Mouse (Mus musculus): ENCODE results near the gene Fam3c. TPM values are rescaled to one million over a fixed set of nuclear protein-coding genes. Genes with fewer than 3 reads are reported as not detected.

Gene Fam3c
- polyA plus RNA-seq, 1 experiment = 19.4 TPM

DNA sequence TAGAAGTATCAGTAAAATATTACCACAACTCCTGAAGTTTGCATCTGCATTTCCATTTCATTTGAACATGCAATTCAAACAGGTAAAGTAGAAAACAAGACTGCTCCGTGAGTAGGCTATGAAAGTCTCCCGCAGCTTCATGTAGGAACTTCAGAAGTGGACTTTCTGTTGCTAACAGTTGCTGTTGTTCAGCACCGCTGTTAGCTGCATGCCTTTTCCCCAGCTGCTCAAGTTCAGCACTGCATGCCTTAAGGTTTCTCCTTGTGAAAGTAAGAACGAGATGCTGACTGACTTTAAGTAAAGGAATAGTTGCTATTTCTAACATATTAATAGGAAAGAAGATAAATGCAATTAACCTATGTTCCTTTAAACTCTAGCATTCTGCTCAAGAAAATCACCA, 64.0 kb downstream of the Fam3c start:
- no peaks in the 10 kb centered on the region for H3K79me2 ChIP-seq (ENCODE audit: control insufficient read depth, insufficient read depth)
- H3ac ChIP-seq (ENCODE audit: control insufficient read depth, insufficient read length) = no peak overlapping the region
- no peak overlapping the region for H3K4me3 ChIP-seq
- no peak overlapping the region for H3K4me2 ChIP-seq (ENCODE audit: low read depth)
- H3K27me3 ChIP-seq (ENCODE audit: control insufficient read depth, insufficient read depth, insufficient read length) = no peaks in the 10 kb centered on the region
- TF ChIP-seq USF1 (IDR thresholded peaks at IDR 0.05; ENCODE audit: low read depth) (no peak), CEBPB (IDR thresholded peaks at IDR 0.05; ENCODE audit: insufficient read depth, poor library complexity, severe bottlenecking) (no peak), REST (IDR thresholded peaks at IDR 0.05; ENCODE audit: insufficient read depth, insufficient read length) (no peak), MAX (IDR thresholded peaks at IDR 0.05; ENCODE audit: low read depth) (no peak), SRF (IDR thresholded peaks at IDR 0.05; ENCODE audit: control insufficient read depth, insufficient read length, low read depth) (no peak), E2F4 (IDR thresholded peaks at IDR 0.05; ENCODE audit: insufficient read depth) (no peak), POLR2AphosphoS2 (IDR thresholded peaks at IDR 0.05; ENCODE audit: insufficient read length, low read depth) (no peak), MYOG (IDR thresholded peaks at IDR 0.05; ENCODE audit: control insufficient read depth in 1 of 3, insufficient read depth in 1 of 3, insufficient read length in 2 of 3, low read depth in 2 of 3) (no peak), POLR2A (IDR thresholded peaks at IDR 0.05; ENCODE audit: insufficient read length, low read depth) (no peak), MYOD1 (IDR thresholded peaks at IDR 0.05; ENCODE audit: control insufficient read depth in 1 of 3, insufficient read length in 2 of 3, low read depth in 2 of 3) (no peak), TCF3 (IDR thresholded peaks at IDR 0.05; ENCODE audit: insufficient read length, low read depth) (no peak), TCF12 (IDR thresholded peaks at IDR 0.05; ENCODE audit: insufficient read depth, poor library complexity, severe bottlenecking) (no peak)
- H3K36me3 ChIP-seq (ENCODE audit: control insufficient read depth, insufficient read depth) = no peaks in the 10 kb centered on the region

DNA sequence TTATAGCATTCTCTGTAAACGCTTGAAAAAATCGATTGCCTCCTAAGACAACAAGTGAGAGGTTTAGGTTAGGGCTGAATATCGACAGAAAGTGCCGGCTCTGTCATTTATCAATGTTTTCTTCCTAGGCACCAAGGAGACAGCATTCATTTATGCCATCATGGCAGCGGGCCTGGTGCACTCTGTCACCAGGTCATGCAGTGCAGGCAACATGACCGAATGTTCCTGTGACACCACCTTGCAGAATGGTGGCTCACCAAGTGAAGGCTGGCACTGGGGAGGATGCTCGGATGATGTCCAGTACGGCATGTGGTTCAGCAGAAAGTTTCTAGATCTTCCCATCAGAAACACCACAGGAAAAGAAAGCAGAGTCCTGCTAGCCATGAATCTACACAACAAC, 65.3 kb downstream of the Fam3c start:
- Histone ChIP-seq H3K36me3 (ENCODE audit: control insufficient read depth, insufficient read depth) (no peaks in the 10 kb centered on the region), H3K4me3 (no peak overlapping the region)
- no peak for TF ChIP-seq TCF3 (IDR thresholded peaks at IDR 0.05; ENCODE audit: insufficient read length, low read depth)
- TF ChIP-seq REST (IDR thresholded peaks at IDR 0.05; ENCODE audit: insufficient read depth, insufficient read length) = no peak
- TF ChIP-seq MAX (IDR thresholded peaks at IDR 0.05; ENCODE audit: low read depth) = no peak
- TF ChIP-seq SRF (IDR thresholded peaks at IDR 0.05; ENCODE audit: control insufficient read depth, insufficient read length, low read depth) = no peak
- TF ChIP-seq MYOG (IDR thresholded peaks at IDR 0.05; ENCODE audit: control insufficient read depth in 1 of 3, insufficient read depth in 1 of 3, insufficient read length in 2 of 3, low read depth in 2 of 3) = no peak
- no peak for TF ChIP-seq CEBPB (IDR thresholded peaks at IDR 0.05; ENCODE audit: insufficient read depth, poor library complexity, severe bottlenecking)
- TF ChIP-seq E2F4 (IDR thresholded peaks at IDR 0.05; ENCODE audit: insufficient read depth) = no peak

DNA sequence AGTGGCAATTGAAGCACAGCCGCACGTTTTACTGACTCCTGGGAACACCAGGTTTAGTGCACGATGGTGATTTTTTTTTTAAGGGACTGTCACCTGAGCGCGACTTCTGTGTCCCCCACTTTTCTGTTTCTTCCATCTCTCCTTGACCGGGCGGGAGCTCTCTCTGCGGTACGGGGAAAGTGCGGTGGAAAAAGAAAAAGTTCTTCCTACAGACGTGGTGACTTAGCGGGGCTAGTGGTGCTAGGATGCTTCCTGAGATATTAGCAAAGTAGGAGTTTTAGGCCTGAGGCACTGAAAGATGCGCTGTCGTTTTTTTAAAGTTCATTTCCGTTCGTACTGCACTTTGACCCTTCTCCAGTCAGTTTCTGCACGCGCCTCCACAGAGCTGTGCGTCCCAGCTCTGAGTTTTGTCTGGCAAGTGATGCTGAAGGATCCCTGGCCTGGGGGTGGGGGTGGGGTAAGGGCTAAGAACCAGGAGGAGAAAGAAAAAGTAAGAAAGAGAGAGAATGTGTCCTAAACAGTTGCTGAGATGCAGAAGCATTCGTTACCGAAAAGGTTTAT, 66.5 kb downstream of the Fam3c start:
- Histone ChIP-seq H3ac (ENCODE audit: control insufficient read depth, insufficient read length) (no peak overlapping the region), H3K79me2 (ENCODE audit: control insufficient read depth, insufficient read depth) (no peaks in the 10 kb centered on the region), H3K36me3 (ENCODE audit: control insufficient read depth, insufficient read depth) (no peaks in the 10 kb centered on the region), H3K27me3 (ENCODE audit: control insufficient read depth, insufficient read depth, insufficient read length) (no peaks in the 10 kb centered on the region), H3K4me2 (ENCODE audit: low read depth) (no peak overlapping the region), H3K4me3 (no peak overlapping the region)
- TF ChIP-seq TCF3 (IDR thresholded peaks at IDR 0.05; ENCODE audit: insufficient read length, low read depth) = no peak
- TF ChIP-seq E2F4 (IDR thresholded peaks at IDR 0.05; ENCODE audit: insufficient read depth) = no peak
- no peak for TF ChIP-seq CEBPB (IDR thresholded peaks at IDR 0.05; ENCODE audit: insufficient read depth, poor library complexity, severe bottlenecking)
- TF ChIP-seq REST (IDR thresholded peaks at IDR 0.05; ENCODE audit: insufficient read depth, insufficient read length) = no peak
- TF ChIP-seq MAX (IDR thresholded peaks at IDR 0.05; ENCODE audit: low read depth) = no peak
- TF ChIP-seq MYOD1 (IDR thresholded peaks at IDR 0.05; ENCODE audit: control insufficient read depth in 1 of 3, insufficient read length in 2 of 3, low read depth in 2 of 3) = no peak
- no peak for TF ChIP-seq POLR2A (IDR thresholded peaks at IDR 0.05; ENCODE audit: insufficient read length, low read depth)
- no peak for TF ChIP-seq MYOG (IDR thresholded peaks at IDR 0.05; ENCODE audit: control insufficient read depth in 1 of 3, insufficient read depth in 1 of 3, insufficient read length in 2 of 3, low read depth in 2 of 3)
- TF ChIP-seq USF1 (IDR thresholded peaks at IDR 0.05; ENCODE audit: low read depth) = no peak
- TF ChIP-seq SRF (IDR thresholded peaks at IDR 0.05; ENCODE audit: control insufficient read depth, insufficient read length, low read depth) = no peak
- no peak for TF ChIP-seq TCF12 (IDR thresholded peaks at IDR 0.05; ENCODE audit: insufficient read depth, poor library complexity, severe bottlenecking)
- no peak for TF ChIP-seq POLR2AphosphoS2 (IDR thresholded peaks at IDR 0.05; ENCODE audit: insufficient read length, low read depth)

More for the DNA sequence above, 65.3 kb downstream of the Fam3c start:
- no peaks in the 10 kb centered on the region for H3K79me2 ChIP-seq (ENCODE audit: control insufficient read depth, insufficient read depth)
- no peak overlapping the region for H3ac ChIP-seq (ENCODE audit: control insufficient read depth, insufficient read length)
- no peaks in the 10 kb centered on the region for H3K27me3 ChIP-seq (ENCODE audit: control insufficient read depth, insufficient read depth, insufficient read length)
- H3K4me2 ChIP-seq (ENCODE audit: low read depth) = no peak overlapping the region

DNA sequence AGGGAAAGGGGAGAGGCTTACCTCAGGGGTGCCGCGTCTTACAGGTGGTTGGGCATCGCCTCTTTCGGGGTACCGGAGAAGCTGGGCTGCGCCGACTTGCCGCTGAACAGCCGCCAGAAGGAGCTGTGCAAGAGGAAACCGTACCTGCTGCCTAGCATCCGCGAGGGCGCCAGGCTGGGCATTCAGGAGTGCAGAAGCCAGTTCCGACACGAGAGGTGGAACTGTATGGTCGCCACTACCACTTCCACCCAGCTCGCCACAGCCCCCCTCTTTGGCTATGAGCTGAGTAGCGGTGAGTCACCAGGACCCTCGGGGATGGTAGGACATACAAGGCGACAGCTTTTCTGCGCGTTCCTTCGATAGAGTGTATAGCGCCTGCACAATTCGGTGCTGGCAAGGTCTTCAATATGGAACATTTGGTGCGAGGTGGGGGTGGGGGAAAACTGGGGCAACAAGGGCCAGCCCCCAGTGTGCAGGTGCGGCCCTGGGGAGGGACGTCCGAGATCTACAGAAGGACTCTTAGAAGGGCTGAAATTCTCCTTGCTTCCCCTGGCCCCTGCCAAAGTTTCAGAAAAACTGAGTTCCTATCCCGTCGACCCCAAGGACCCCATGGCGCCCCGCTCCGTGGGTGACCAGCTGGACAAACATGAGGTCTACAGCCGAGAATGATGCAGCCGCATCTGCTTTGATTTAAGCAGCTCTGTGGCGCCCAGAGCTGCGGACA, 67.1 kb downstream of the Fam3c start:
- H3K4me2 ChIP-seq (ENCODE audit: low read depth) = no peak overlapping the region
- H3K4me3 ChIP-seq = no peak overlapping the region
- no peaks in the 10 kb centered on the region for H3K27me3 ChIP-seq (ENCODE audit: control insufficient read depth, insufficient read depth, insufficient read length)
- no peaks in the 10 kb centered on the region for H3K79me2 ChIP-seq (ENCODE audit: control insufficient read depth, insufficient read depth)
- no peak overlapping the region for H3ac ChIP-seq (ENCODE audit: control insufficient read depth, insufficient read length)
- H3K36me3 ChIP-seq (ENCODE audit: control insufficient read depth, insufficient read depth) = no peaks in the 10 kb centered on the region
- TF ChIP-seq MYOG (IDR thresholded peaks at IDR 0.05; ENCODE audit: control insufficient read depth in 1 of 3, insufficient read depth in 1 of 3, insufficient read length in 2 of 3, low read depth in 2 of 3) = no peak
- TF ChIP-seq POLR2AphosphoS2 (IDR thresholded peaks at IDR 0.05; ENCODE audit: insufficient read length, low read depth) = no peak
- no peak for TF ChIP-seq TCF12 (IDR thresholded peaks at IDR 0.05; ENCODE audit: insufficient read depth, poor library complexity, severe bottlenecking)
- no peak for TF ChIP-seq MAX (IDR thresholded peaks at IDR 0.05; ENCODE audit: low read depth)
- TF ChIP-seq REST (IDR thresholded peaks at IDR 0.05; ENCODE audit: insufficient read depth, insufficient read length) = no peak
- no peak for TF ChIP-seq E2F4 (IDR thresholded peaks at IDR 0.05; ENCODE audit: insufficient read depth)
- no peak for TF ChIP-seq MYOD1 (IDR thresholded peaks at IDR 0.05; ENCODE audit: control insufficient read depth in 1 of 3, insufficient read length in 2 of 3, low read depth in 2 of 3)
- no peak for TF ChIP-seq SRF (IDR thresholded peaks at IDR 0.05; ENCODE audit: control insufficient read depth, insufficient read length, low read depth)
